Mouse (Mus musculus) embryonic fibroblast, embryonic 13.5 days (primary cell): ENCODE measurements around the gene Hcfc1. TPM values are rescaled to one million over a fixed set of nuclear protein-coding genes. Genes with fewer than 3 reads are reported as not detected.

Source experiments
- H3K27ac ChIP-seq: 2 replicates; pipeline ENCODE4 v1.5.1; 2012; ENCODE audit warnings: low read length, control low read depth, inconsistent platforms; ENCODE audit not compliant: insufficient read depth
- H3K4me1 ChIP-seq: 2 replicates; pipeline ENCODE4 v1.6.1; 2011; ENCODE audit warnings: low read length; ENCODE audit not compliant: control insufficient read depth, insufficient read depth
- H3K4me3 ChIP-seq: 2 replicates; pipeline ENCODE4 v1.5.1; 2011; ENCODE audit warnings: mild to moderate bottlenecking, control low read depth, low read length; ENCODE audit not compliant: insufficient read depth
- CTCF ChIP-seq: IDR thresholded peaks from 2 replicates; pipeline ENCODE4 v1.5.1; 2011; ENCODE audit warnings: mild to moderate bottlenecking, control low read depth, low read length, moderate library complexity, borderline replicate concordance; ENCODE audit not compliant: insufficient read depth
- POLR2A ChIP-seq: IDR thresholded peaks from 2 replicates; pipeline ENCODE4 v1.6.1; 2011; ENCODE audit warnings: low read depth, mild to moderate bottlenecking, control low read depth, low read length, moderate library complexity
- polyA plus RNA-seq: library from polyadenylated mRNA; stranded (reverse); fragments of >200 nt; gene quantifications from 2 replicates; pipeline ENCODE4 v1.2.4, GENCODE M21; 2011; ENCODE audit warnings: low read depth; ENCODE audit not compliant: missing spikeins, insufficient read length

Hcfc1 gene
- polyA plus RNA-seq = 61.4 and 65.6 TPM in 2 replicates

- H3K4me1 ChIP-seq = no peaks in the 10 kb centered on the region; the same call in 1 of the 2 replicates
- peak within 1 kb of the TSS; percentile 98 for H3K27ac ChIP-seq
- peak within 1 kb of the TSS; percentile 88 for H3K4me3 ChIP-seq
- TF ChIP-seq POLR2A (peak; percentile 47), CTCF (no peak)
Measured at GRCm38 (mm10) chrX:73966248-73967176, at the start of gene Hcfc1. TSS of gene Hcfc1 (minus strand) at chrX:73966357.

- TF ChIP-seq CTCF = no peak
- no peak for TF ChIP-seq POLR2A
- no peaks in the 10 kb centered on the region for H3K4me1 ChIP-seq
- no peak overlapping the region for H3K27ac ChIP-seq
- no peak overlapping the region for H3K4me3 ChIP-seq
Measured at GRCm38 (mm10) chrX:74014597-74014996, 48.4 kb upstream of the Hcfc1 start.

- Histone ChIP-seq H3K4me3 (no peak overlapping the region), H3K4me1 (no peaks in the 10 kb centered on the region), H3K27ac (no peak overlapping the region)
- TF ChIP-seq CTCF (no peak), POLR2A (no peak)
Measured at GRCm38 (mm10) chrX:74008063-74008462, 41.9 kb upstream of the Hcfc1 start.

- no peak overlapping the region for H3K4me3 ChIP-seq
- H3K4me1 ChIP-seq = no peaks in the 10 kb centered on the region
- TF ChIP-seq POLR2A = no peak
- TF ChIP-seq CTCF = no peak
- H3K27ac ChIP-seq = no peak overlapping the region
Measured at GRCm38 (mm10) chrX:74006401-74006800, 40.2 kb upstream of the Hcfc1 start.

- Histone ChIP-seq H3K4me3 (no peak overlapping the region), H3K4me1 (no peaks in the 10 kb centered on the region; the same call in 1 of the 2 replicates), H3K27ac (no peak overlapping the region)
- no peak for TF ChIP-seq CTCF
- no peak for TF ChIP-seq POLR2A
Measured at GRCm38 (mm10) chrX:74003644-74004043, 37.5 kb upstream of the Hcfc1 start.

- no peaks in the 10 kb centered on the region; the same call in 1 of the 2 replicates for H3K4me1 ChIP-seq
- no peak overlapping the region for H3K4me3 ChIP-seq
- TF ChIP-seq POLR2A (no peak), CTCF (no peak)
- no peak overlapping the region for H3K27ac ChIP-seq
Measured at GRCm38 (mm10) chrX:74001024-74001423, 34.9 kb upstream of the Hcfc1 start.

- H3K27ac ChIP-seq = peak overlapping the region; percentile 97
- H3K4me3 ChIP-seq = no peak overlapping the region
- H3K4me1 ChIP-seq = no peaks in the 10 kb centered on the region; the same call in 1 of the 2 replicates
- TF ChIP-seq POLR2A = no peak; the same call in 1 of the 2 replicates
- no peak for TF ChIP-seq CTCF
Measured at GRCm38 (mm10) chrX:73998911-73999869, 33.0 kb upstream of the Hcfc1 start.

- H3K4me1 ChIP-seq = no peaks in the 10 kb centered on the region
- no peak for TF ChIP-seq POLR2A
- no peak for TF ChIP-seq CTCF
- no peak overlapping the region for H3K27ac ChIP-seq
- no peak overlapping the region for H3K4me3 ChIP-seq
Measured at GRCm38 (mm10) chrX:73977783-73978182, 11.6 kb upstream of the Hcfc1 start.

- no peak overlapping the region for H3K27ac ChIP-seq
- no peaks in the 10 kb centered on the region for H3K4me1 ChIP-seq
- no peak overlapping the region for H3K4me3 ChIP-seq
- TF ChIP-seq CTCF (no peak), POLR2A (no peak)
Measured at GRCm38 (mm10) chrX:73976283-73976682, 10.1 kb upstream of the Hcfc1 start.
